Mouse (Mus musculus) neural tube, embryonic 14.5 days (tissue): ENCODE measurements around the gene Ces1a. TPM values are rescaled to one million over a fixed set of nuclear protein-coding genes. Genes with fewer than 3 reads are reported as not detected.
A peak's percentile ranks its signal among the peaks of the same experiment; 100 is the strongest.

ENCODE experiments used
- ATAC-seq: fragments of 200-750 bp; cut with Nextera tagmentation; 2 replicates; pipeline ENCODE4 v1.8.0; 2017; ENCODE audit warnings: low read depth, mild to moderate bottlenecking, moderate TSS enrichment, moderate library complexity
- H3K27ac ChIP-seq: fragments of 300-500 bp; sonication (generic); 2 replicates; pipeline ENCODE4 v1.5.1; 2014; ENCODE audit warnings: low read depth, mild to moderate bottlenecking, control low read depth, low read length, moderate library complexity, mixed read lengths
- H3K27me3 ChIP-seq: fragments of 300-500 bp; sonication (generic); 2 replicates; pipeline ENCODE4 v1.6.1; 2014; ENCODE audit warnings: low read length; ENCODE audit not compliant: control insufficient read depth, insufficient read depth
- H3K36me3 ChIP-seq: fragments of 300-500 bp; sonication (generic); 2 replicates; pipeline ENCODE4 v1.6.1; 2014; ENCODE audit warnings: low read length, mixed read lengths; ENCODE audit not compliant: control insufficient read depth, insufficient read depth
- H3K4me1 ChIP-seq: fragments of 300-500 bp; sonication (generic); 2 replicates; pipeline ENCODE4 v1.6.1; 2014; ENCODE audit warnings: low read length; ENCODE audit not compliant: control insufficient read depth, insufficient read depth
- H3K4me2 ChIP-seq: fragments of 300-500 bp; sonication (generic); 2 replicates; pipeline ENCODE4 v1.6.1; 2014; ENCODE audit warnings: mild to moderate bottlenecking, low read depth, low read length, control low read depth
- H3K4me3 ChIP-seq: fragments of 300-500 bp; sonication (generic); 2 replicates; pipeline ENCODE4 v1.5.1; 2014; ENCODE audit warnings: low read depth, low read length, control low read depth, mixed read lengths
- H3K9ac ChIP-seq: fragments of 300-500 bp; sonication (generic); replicated peaks from 2 replicates; pipeline ENCODE4 v1.6.1; 2014; ENCODE audit warnings: low read depth, mild to moderate bottlenecking, control low read depth, low read length, mixed read lengths
- H3K9me3 ChIP-seq: fragments of 300-500 bp; sonication (generic); 2 replicates; pipeline ENCODE4 v1.6.1; 2016; ENCODE audit warnings: low read length; ENCODE audit not compliant: control insufficient read depth
- WGBS: fragments of 180-500 bp; shearing (Covaris S2); extraction: QIAGEN DNeasy Blood & Tissue Kit; methylation state at CpG from one replicate; pipeline ENCODE4 v1.1.7; 2014; 5-methylcytosine and 5-hydroxymethylcytosine counted together
- polyA plus RNA-seq: library from polyadenylated mRNA; unstranded; fragments of >200 nt; fragmentation: Nextera tagmentation; extraction: Ambion mirVana; gene quantifications from 2 replicates; pipeline ENCODE4 v1.2.1, GENCODE M21; 2014

The Ces1a gene
- polyA plus RNA-seq, 1 experiment from 2014 or later = not detected

GRCm38 (mm10) chr8:93012226-93012625, 35.8 kb downstream of the Ces1a start:
- no peak overlapping the region for H3K4me2 ChIP-seq
- no peaks in the 10 kb centered on the region for H3K4me1 ChIP-seq
- no peak overlapping the region for H3K9ac ChIP-seq
- no peaks in the 10 kb centered on the region for H3K9me3 ChIP-seq
- H3K27me3 ChIP-seq = no peaks in the 10 kb centered on the region
- H3K36me3 ChIP-seq = no peaks in the 10 kb centered on the region
- no peak for ATAC-seq
- no peak overlapping the region for H3K4me3 ChIP-seq
- WGBS = 80% methylated on average over 6 of the region's 6 CpGs
- H3K27ac ChIP-seq = no peak overlapping the region

- peak; percentile 88 for ATAC-seq
- H3K36me3 ChIP-seq = no peaks in the 10 kb centered on the region
- 14% methylated on average over 9 of the region's 9 CpGs for WGBS
- H3K27me3 ChIP-seq = no peaks in the 10 kb centered on the region
- H3K4me3 ChIP-seq = no peak overlapping the region
- no peak overlapping the region for H3K27ac ChIP-seq
- H3K4me2 ChIP-seq = no peak overlapping the region
- no peaks in the 10 kb centered on the region for H3K9me3 ChIP-seq
- no peaks in the 10 kb centered on the region for H3K4me1 ChIP-seq
- no peak overlapping the region for H3K9ac ChIP-seq
Observed at GRCm38 (mm10) chr8:93011439-93011838, 36.6 kb downstream of the Ces1a start.

- 26% methylated on average over 5 of the region's 5 CpGs for WGBS
- H3K36me3 ChIP-seq = no peaks in the 10 kb centered on the region
- no peaks in the 10 kb centered on the region for H3K4me1 ChIP-seq
- no peak overlapping the region for H3K4me2 ChIP-seq
- no peak overlapping the region for H3K9ac ChIP-seq
- no peak overlapping the region for H3K4me3 ChIP-seq
- no peaks in the 10 kb centered on the region for H3K9me3 ChIP-seq
- no peak for ATAC-seq
- H3K27me3 ChIP-seq = no peaks in the 10 kb centered on the region
- H3K27ac ChIP-seq = no peak overlapping the region
Observed at GRCm38 (mm10) chr8:93010286-93010685, 37.7 kb downstream of the Ces1a start.

GRCm38 (mm10) chr8:92998600-92998999, 49.4 kb downstream of the Ces1a start:
- Histone ChIP-seq H3K27ac (no peak overlapping the region), H3K4me1 (no peaks in the 10 kb centered on the region), H3K27me3 (no peaks in the 10 kb centered on the region), H3K9me3 (no peaks in the 10 kb centered on the region), H3K36me3 (no peaks in the 10 kb centered on the region), H3K9ac (no peak overlapping the region), H3K4me3 (no peak overlapping the region), H3K4me2 (no peak overlapping the region)
- whole genome bisulfite sequencing = 54% methylated on average over 2 of the region's 2 CpGs
- ATAC-seq = no peak

DNA sequence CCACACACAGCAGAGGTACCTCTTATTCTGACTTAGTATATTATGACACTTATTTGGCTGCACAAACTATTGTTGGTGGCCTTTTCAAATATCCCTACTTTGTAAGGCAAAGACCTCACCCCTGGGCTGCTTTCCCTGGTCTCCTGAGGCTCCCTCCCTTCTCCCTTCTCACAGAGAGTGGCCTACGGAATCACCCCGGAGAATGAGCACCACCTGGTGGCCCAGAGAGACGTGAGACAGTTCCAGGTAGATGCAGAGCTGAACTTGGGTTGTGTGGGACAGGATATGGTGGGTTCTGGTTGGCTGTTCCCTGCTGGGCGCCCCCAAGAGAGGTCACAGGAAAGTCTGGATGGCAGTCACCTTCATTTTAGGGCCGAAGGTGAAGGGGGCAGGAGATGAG, 51.2 kb downstream of the Ces1a start:
- Histone ChIP-seq H3K9me3 (no peaks in the 10 kb centered on the region), H3K4me2 (no peak overlapping the region), H3K36me3 (no peaks in the 10 kb centered on the region), H3K27ac (no peak overlapping the region), H3K9ac (no peak overlapping the region), H3K27me3 (no peaks in the 10 kb centered on the region), H3K4me1 (no peaks in the 10 kb centered on the region), H3K4me3 (no peak overlapping the region)
- 30% methylated on average over 5 of the region's 5 CpGs for WGBS
- no peak for ATAC-seq

- no peak for ATAC-seq
- no peaks in the 10 kb centered on the region for H3K4me1 ChIP-seq
- no peak overlapping the region for H3K27ac ChIP-seq
- H3K9ac ChIP-seq = no peak overlapping the region
- H3K4me2 ChIP-seq = no peak overlapping the region
- no peak overlapping the region for H3K4me3 ChIP-seq
- 63% methylated on average over 2 of the region's 2 CpGs for WGBS
- no peaks in the 10 kb centered on the region for H3K9me3 ChIP-seq
- no peaks in the 10 kb centered on the region for H3K27me3 ChIP-seq
- no peaks in the 10 kb centered on the region for H3K36me3 ChIP-seq
Observed at GRCm38 (mm10) chr8:92984376-92984775, 63.6 kb downstream of the Ces1a start.

GRCm38 (mm10) chr8:92982491-92982890, 65.5 kb downstream of the Ces1a start:
- no peak for ATAC-seq
- Histone ChIP-seq H3K27me3 (no peaks in the 10 kb centered on the region), H3K27ac (no peak overlapping the region), H3K4me3 (no peak overlapping the region), H3K4me1 (no peaks in the 10 kb centered on the region), H3K9ac (no peak overlapping the region), H3K4me2 (no peak overlapping the region), H3K9me3 (no peaks in the 10 kb centered on the region), H3K36me3 (no peaks in the 10 kb centered on the region)
- WGBS = 88% methylated on average over 3 of the region's 3 CpGs

- no peak for ATAC-seq
Observed at GRCm38 (mm10) chr8:92976656-92977055, 71.3 kb downstream of the Ces1a start.

DNA sequence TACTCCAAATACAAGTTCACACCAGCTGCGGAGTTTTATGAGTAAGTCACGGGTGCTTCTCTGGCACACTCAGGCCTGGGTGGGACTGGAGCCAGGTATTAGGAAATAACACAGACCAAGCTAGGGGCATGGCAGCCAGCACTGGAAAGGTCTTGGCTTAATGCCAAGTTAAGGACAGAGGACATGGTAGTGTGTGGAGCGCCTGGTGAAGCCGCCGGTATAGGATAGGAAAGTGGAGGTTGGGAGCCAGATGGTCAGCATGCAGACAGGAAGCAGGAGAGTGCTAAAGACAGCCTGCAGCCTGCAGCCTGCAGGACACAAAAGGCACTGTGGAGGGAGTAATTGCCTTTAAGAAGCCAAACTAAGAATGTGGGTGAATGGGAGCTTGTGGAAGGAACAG, 75.0 kb downstream of the Ces1a start:
- Histone ChIP-seq H3K27me3 (no peaks in the 10 kb centered on the region), H3K4me3 (no peak overlapping the region), H3K4me2 (no peak overlapping the region), H3K9me3 (no peaks in the 10 kb centered on the region), H3K4me1 (no peaks in the 10 kb centered on the region), H3K36me3 (no peaks in the 10 kb centered on the region), H3K27ac (no peak overlapping the region), H3K9ac (no peak overlapping the region)
- peak; percentile 60 for ATAC-seq
- 65% methylated on average over 5 of the region's 5 CpGs for WGBS

More at GRCm38 (mm10) chr8:92976656-92977055, 71.3 kb downstream of the Ces1a start:
- H3K27me3 ChIP-seq = no peaks in the 10 kb centered on the region
- 93% methylated on average over 5 of the region's 5 CpGs for WGBS
- H3K4me3 ChIP-seq = no peak overlapping the region
- H3K9ac ChIP-seq = no peak overlapping the region
- H3K27ac ChIP-seq = no peak overlapping the region
- H3K4me2 ChIP-seq = no peak overlapping the region
- H3K9me3 ChIP-seq = no peaks in the 10 kb centered on the region
- no peaks in the 10 kb centered on the region for H3K36me3 ChIP-seq
- H3K4me1 ChIP-seq = no peaks in the 10 kb centered on the region
